Mouse (Mus musculus) cerebellum, adult 2 months (tissue): Measurements from ENCODE around the gene Gpr180. TPM values are rescaled to one million over a fixed set of nuclear protein-coding genes. Genes with fewer than 3 reads are reported as not detected.

Source experiments
- DNase-seq, 2 experiments: peaks; one replicate each; pipeline ENCODE4 v3.0.0; 2021
- H3K27ac ChIP-seq: fragments of 200-500 bp; 2 replicates; pipeline ENCODE4 v1.5.1; 2012; ENCODE audit warnings: low read length, control low read depth, inconsistent platforms; ENCODE audit not compliant: insufficient read depth
- H3K27me3 ChIP-seq: fragments of 200-500 bp; 2 replicates; pipeline ENCODE4 v1.6.1; 2012; ENCODE audit warnings: inconsistent platforms, mild to moderate bottlenecking, low read length, moderate library complexity; ENCODE audit not compliant: control insufficient read depth, insufficient read depth
- H3K4me1 ChIP-seq: fragments of 200-500 bp; 2 replicates; pipeline ENCODE4 v1.6.1; 2011; ENCODE audit warnings: low read length; ENCODE audit not compliant: control insufficient read depth, insufficient read depth
- H3K4me3 ChIP-seq: fragments of 200-500 bp; replicated peaks from 2 replicates; pipeline ENCODE3; 2011; ENCODE audit warnings: mild to moderate bottlenecking, low read depth, low read length, control low read depth; ENCODE audit not compliant: insufficient read depth
- CTCF ChIP-seq: fragments of 200-500 bp; IDR thresholded peaks from 2 replicates; pipeline ENCODE4 v1.5.1; 2011; ENCODE audit warnings: low read depth, mild to moderate bottlenecking, control low read depth, low read length, moderate library complexity, borderline replicate concordance; ENCODE audit not compliant: insufficient read depth
- POLR2A ChIP-seq: fragments of 200-500 bp; IDR thresholded peaks from 2 replicates; pipeline ENCODE4 v1.6.1; 2011; ENCODE audit warnings: low read length, control low read depth, borderline replicate concordance; ENCODE audit not compliant: insufficient read depth
- WGBS: fragments of 180-500 bp; shearing (Covaris S2); methylation state at CpG from one replicate; pipeline ENCODE4 v1.1.7; 2018; 5-methylcytosine and 5-hydroxymethylcytosine counted together
- polyA plus RNA-seq: library from polyadenylated mRNA; depleted of rRNA; stranded (reverse); fragments of >200 nt; gene quantifications from 2 replicates; pipeline ENCODE4 v1.2.3, GENCODE M21; 2012

Gene Gpr180
- polyA plus RNA-seq, 1 experiment: 37.6 TPM

GRCm38 (mm10) chr14:118179251-118179650 is 42.3 kb downstream of the Gpr180 start:
- no peak overlapping the region for H3K4me3 ChIP-seq
- DNase-seq: no peak
- no peaks in the 10 kb centered on the region for H3K4me1 ChIP-seq
- H3K27ac ChIP-seq: no peak overlapping the region
- TF ChIP-seq CTCF: no peak
- no peak for TF ChIP-seq POLR2A
- WGBS: 40% methylated on average over 1 of the region's 1 CpGs
- H3K27me3 ChIP-seq: no peaks in the 10 kb centered on the region

GRCm38 (mm10) chr14:118179701-118180100 is 42.7 kb downstream of the Gpr180 start:
- Histone ChIP-seq H3K27ac (no peak overlapping the region), H3K27me3 (no peaks in the 10 kb centered on the region), H3K4me3 (peak overlapping the region; percentile 79), H3K4me1 (no peaks in the 10 kb centered on the region)
- no peak for TF ChIP-seq CTCF
- no peak for TF ChIP-seq POLR2A
- DNase-seq: no peak
- WGBS: 44% methylated on average over 7 of the region's 7 CpGs

DNA sequence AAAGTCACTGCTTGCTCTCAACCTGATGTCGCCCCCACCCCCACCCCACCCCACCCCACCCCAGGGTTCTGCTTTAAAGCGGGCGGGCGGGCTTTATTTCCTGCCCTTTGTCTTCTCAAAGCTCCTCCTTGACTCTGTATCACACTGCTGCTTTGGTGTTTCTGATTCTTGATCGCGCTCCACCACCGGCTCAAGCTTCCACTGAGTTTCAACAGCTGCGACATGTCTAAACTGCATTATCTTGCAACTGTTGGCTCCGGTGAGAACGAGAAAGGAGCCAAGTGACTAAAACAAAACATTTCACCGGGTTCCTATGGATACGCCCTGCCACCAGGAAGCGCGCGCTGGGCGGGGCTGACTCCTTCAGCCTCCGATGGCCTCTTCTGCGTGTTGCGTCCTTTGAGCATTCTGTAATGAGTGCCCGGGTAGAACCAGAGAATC is 43.2 kb downstream of the Gpr180 start:
- H3K27ac ChIP-seq: peak overlapping the region; percentile 41; the same call in 1 of the 2 replicates

DNA sequence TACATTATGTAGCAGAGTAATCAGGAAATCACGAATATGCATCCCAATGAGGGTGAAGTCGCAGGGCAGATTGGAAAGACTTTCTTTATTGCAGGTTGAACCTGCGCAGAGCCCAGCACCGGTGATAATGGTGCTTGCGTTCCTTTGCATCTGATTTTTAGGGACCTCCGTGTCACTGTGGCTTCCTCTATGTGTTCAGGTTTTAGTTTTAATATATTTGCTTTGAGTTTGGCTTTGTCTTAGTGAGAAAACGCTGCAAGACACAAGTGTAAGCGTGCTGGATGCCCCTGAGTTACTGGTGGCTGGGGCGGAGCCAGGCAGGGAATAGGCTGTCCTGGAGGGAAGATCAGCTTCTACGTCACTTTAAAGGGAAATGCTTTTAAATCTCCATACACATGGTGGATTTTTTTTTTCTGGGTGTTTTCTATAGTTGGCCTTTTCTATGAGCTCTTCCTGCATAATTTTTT is 43.8 kb downstream of the Gpr180 start:
- under 1% methylated on average over 10 of the region's 10 CpGs for WGBS
- peak; percentile 62 to 73 for DNase-seq

More for the DNA sequence above, 43.2 kb downstream of the Gpr180 start:
- Histone ChIP-seq H3K4me3 (peak overlapping the region; percentile 79), H3K27me3 (no peaks in the 10 kb centered on the region), H3K4me1 (no peaks in the 10 kb centered on the region)
- TF ChIP-seq POLR2A (no peak), CTCF (no peak)
- WGBS: under 1% methylated on average over 20 of the region's 20 CpGs
- peak; percentile 63 to 65 for DNase-seq

GRCm38 (mm10) chr14:118191442-118191841 is 54.5 kb downstream of the Gpr180 start:
- Histone ChIP-seq H3K4me1 (no peaks in the 10 kb centered on the region), H3K27ac (no peak overlapping the region), H3K27me3 (no peaks in the 10 kb centered on the region; the same call in 1 of the 2 replicates), H3K4me3 (no peak overlapping the region)
- no peak for TF ChIP-seq POLR2A
- no peak for TF ChIP-seq CTCF
- 12% methylated on average over 9 of the region's 9 CpGs for WGBS
- DNase-seq: no peak

More for the DNA sequence above, 43.8 kb downstream of the Gpr180 start:
- TF ChIP-seq POLR2A: peak; percentile 60; the same call in 1 of the 2 replicates
- TF ChIP-seq CTCF: no peak
- Histone ChIP-seq H3K27me3 (no peaks in the 10 kb centered on the region), H3K4me1 (no peaks in the 10 kb centered on the region), H3K4me3 (peak overlapping the region; percentile 79), H3K27ac (no peak overlapping the region; the same call in 1 of the 2 replicates)

DNA sequence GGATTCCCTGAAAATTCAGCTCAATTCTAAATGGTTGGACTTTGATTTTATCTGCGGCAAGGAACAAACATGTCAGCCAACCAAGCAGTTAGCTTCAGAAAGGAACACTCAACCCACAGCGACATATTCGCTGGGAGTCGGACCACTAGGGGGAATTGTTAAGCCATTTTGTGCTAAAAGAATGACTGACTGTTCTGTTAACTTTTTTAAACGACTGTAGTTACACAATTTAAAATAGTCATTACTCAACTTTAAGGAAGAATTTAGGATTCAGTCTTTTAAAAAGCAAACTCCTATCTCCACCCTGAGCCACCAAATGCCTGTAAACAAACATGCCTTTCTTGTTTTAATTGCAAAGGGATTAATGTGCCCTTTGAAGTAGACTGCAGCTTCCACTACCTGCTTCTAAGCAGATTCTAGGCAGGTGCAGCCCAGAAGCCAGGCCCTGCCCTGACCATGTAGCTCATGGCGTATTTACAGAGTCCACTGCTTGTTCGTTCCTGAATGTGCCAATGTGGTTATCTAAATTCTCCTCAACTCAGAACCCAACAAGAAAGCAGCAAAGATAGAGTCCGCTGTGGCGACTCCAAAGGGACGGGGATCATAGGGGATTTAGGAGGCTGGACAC is 56.2 kb downstream of the Gpr180 start:
- Histone ChIP-seq H3K4me3 (no peak overlapping the region), H3K27ac (no peak overlapping the region), H3K4me1 (no peaks in the 10 kb centered on the region), H3K27me3 (no peaks in the 10 kb centered on the region; the same call in 1 of the 2 replicates)
- TF ChIP-seq POLR2A (no peak), CTCF (no peak)
- DNase-seq: no peak
- WGBS: 83% methylated on average over 10 of the region's 10 CpGs

DNA sequence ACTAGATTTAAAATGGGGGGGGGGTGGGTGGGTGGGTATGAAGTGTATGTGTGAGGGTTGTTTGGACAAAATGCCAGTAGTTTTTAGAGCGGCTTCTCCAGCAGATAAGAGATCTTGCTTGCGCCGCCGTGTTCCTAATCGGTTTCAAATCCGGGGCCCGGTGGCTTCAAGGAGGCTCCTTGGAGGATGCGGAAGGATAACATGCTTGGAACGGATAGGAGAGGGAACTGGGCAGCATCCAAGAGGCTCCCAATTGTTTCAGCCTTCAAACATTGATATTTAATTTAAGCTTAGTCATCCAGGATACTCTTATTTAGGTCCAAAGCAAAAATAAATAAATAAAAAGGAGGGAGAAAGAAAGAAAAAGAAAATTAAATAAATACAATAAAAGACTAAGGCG is 56.7 kb downstream of the Gpr180 start:
- H3K4me1 ChIP-seq: no peaks in the 10 kb centered on the region
- WGBS: 63% methylated on average over 10 of the region's 10 CpGs
- H3K4me3 ChIP-seq: no peak overlapping the region
- TF ChIP-seq CTCF (no peak), POLR2A (no peak)
- DNase-seq: no peak
- H3K27me3 ChIP-seq: no peaks in the 10 kb centered on the region; the same call in 1 of the 2 replicates
- H3K27ac ChIP-seq: no peak overlapping the region

- DNase-seq: no peak
- TF ChIP-seq CTCF: no peak
- no peak for TF ChIP-seq POLR2A
- 74% methylated on average over 13 of the region's 13 CpGs for WGBS
- Histone ChIP-seq H3K4me1 (no peaks in the 10 kb centered on the region), H3K4me3 (no peak overlapping the region), H3K27ac (no peak overlapping the region), H3K27me3 (no peaks in the 10 kb centered on the region; the same call in 1 of the 2 replicates)
These were observed 57.4 kb downstream of the Gpr180 start for GRCm38 (mm10) chr14:118194219-118194914.
